29 mouse cellular contexts compared by ENCODE assay signal in genomic region chr10:93881918-93882317, GRCm38 (mm10). TPM values are rescaled to one million over a fixed set of nuclear protein-coding genes. Genes with fewer than 3 reads are reported as not detected.
A peak's percentile ranks its signal among the peaks of the same experiment; 100 is the strongest.
DNase-seq lines count a peak whose midpoint lies in the region; ATAC-seq and TF ChIP-seq lines count a peak whose summit lies in the region.
"Had no signal": no experiment of that assay in that cellular context is flagged by ENCODE, and none has a peak within 500 bp of the region (broad histone marks: within the 10 kb centered on the region; RNA-seq: fewer than 3 reads in every experiment).

No protein-coding gene starts in this region.

- no peak overlapping the region for H3K4me2 ChIP-seq in heart, embryonic 11.5 days
- H3K4me2 ChIP-seq in liver, embryonic 14.5 days (ENCODE audit: low read depth), result peak overlapping the region; percentile 32; the same call in 1 of the 2 replicates
- H3K4me2 ChIP-seq: embryonic facial prominence, embryonic 12.5 days; embryonic facial prominence, embryonic 15.5 days; forebrain, embryonic 12.5 days; forebrain, embryonic 15.5 days; heart, embryonic 12.5 days; heart, embryonic 15.5 days; hindbrain, embryonic 13.5 days had no signal

- no peak for TF ChIP-seq CTCF in liver, embryonic 14.5 days (IDR thresholded peaks at IDR 0.05; ENCODE audit: low read depth)

- H3K27ac ChIP-seq in heart, embryonic 11.5 days (ENCODE audit: low read depth, low read length), result no peak overlapping the region
- no peak overlapping the region; the same call in 1 of the 2 replicates for H3K27ac ChIP-seq in liver, embryonic 14.5 days
- H3K27ac ChIP-seq: embryonic facial prominence, embryonic 12.5 days; embryonic facial prominence, embryonic 15.5 days; forebrain, embryonic 12.5 days; forebrain, embryonic 15.5 days; heart, embryonic 15.5 days; hindbrain, embryonic 10.5 days; hindbrain, embryonic 13.5 days had no signal

- peak; percentile 1 for DNase-seq in heart, adult 11 months
- DNase-seq in 3T3-L1 (ENCODE audit: low read depth, low spot score), result peak; percentile 12
- DNase-seq in liver, embryonic 14.5 days (ENCODE audit: low read depth in 3 of 3, low spot score in 3 of 3), result no peak
- DNase-seq in gastrocnemius, postnatal 25 days, result no peak
- no peak for DNase-seq in thymus, postnatal 0 days (ENCODE audit: low spot score)
- DNase-seq in thymus, postnatal 25 days, result no peak
- DNase-seq: adrenal gland, postnatal 10 days; adrenal gland, postnatal 36 days; cerebellum, adult 11 months; cerebellum, adult 2 months; cerebellum, adult 9-11 months; cerebellum, postnatal 25 days; gastrocnemius, postnatal 36 days; heart, postnatal 10 days; heart, postnatal 36 days had no signal

- no peak overlapping the region for H3K4me3 ChIP-seq in heart, embryonic 11.5 days (ENCODE audit: low read depth, low read length)
- H3K4me3 ChIP-seq in liver, embryonic 14.5 days (ENCODE audit: insufficient read depth in 1 of 2, low read depth in 2 of 2, low read length in 2 of 2), result no peak overlapping the region
- H3K4me3 ChIP-seq: embryonic facial prominence, embryonic 12.5 days; embryonic facial prominence, embryonic 15.5 days; forebrain, embryonic 12.5 days; forebrain, embryonic 15.5 days; heart, embryonic 12.5 days; heart, embryonic 15.5 days; hindbrain, embryonic 10.5 days; hindbrain, embryonic 13.5 days had no signal

- H3K4me1 ChIP-seq in heart, embryonic 11.5 days (ENCODE audit: control insufficient read depth, insufficient read depth, low read length), result 0 out of 2 replicates have a peak, but pooled peaks cover 3% of the 10 kb centered on the region
- H3K4me1 ChIP-seq in liver, embryonic 14.5 days (replicated peaks; ENCODE audit: control insufficient read depth in 2 of 2, insufficient read depth in 2 of 2, low read length in 1 of 2), result peaks cover 34% of the 10 kb centered on the region in 2 experiments
- H3K4me1 ChIP-seq: embryonic facial prominence, embryonic 12.5 days; embryonic facial prominence, embryonic 15.5 days; forebrain, embryonic 12.5 days; heart, embryonic 15.5 days; hindbrain, embryonic 10.5 days had no signal

- H3K9ac ChIP-seq in heart, embryonic 11.5 days (ENCODE audit: low read depth, low read length), result no peak overlapping the region
- H3K9ac ChIP-seq in liver, embryonic 14.5 days (replicated peaks), result no peak overlapping the region
- H3K9ac ChIP-seq: embryonic facial prominence, embryonic 12.5 days; embryonic facial prominence, embryonic 15.5 days; forebrain, embryonic 12.5 days; forebrain, embryonic 15.5 days; heart, embryonic 12.5 days; heart, embryonic 15.5 days; hindbrain, embryonic 13.5 days had no signal

- H3K9me3 ChIP-seq in heart, embryonic 11.5 days (replicated peaks; ENCODE audit: control insufficient read depth, low read length), result no peaks in the 10 kb centered on the region
- no peaks in the 10 kb centered on the region for H3K9me3 ChIP-seq in liver, embryonic 14.5 days (ENCODE audit: control insufficient read depth, low read length)
- H3K9me3 ChIP-seq: embryonic facial prominence, embryonic 12.5 days; embryonic facial prominence, embryonic 15.5 days; forebrain, embryonic 12.5 days; forebrain, embryonic 15.5 days; heart, embryonic 12.5 days; heart, embryonic 15.5 days; hindbrain, embryonic 10.5 days; hindbrain, embryonic 13.5 days had no signal

- no peaks in the 10 kb centered on the region for H3K27me3 ChIP-seq in heart, embryonic 11.5 days (ENCODE audit: control insufficient read depth, insufficient read depth, low read length)
- H3K27me3 ChIP-seq in liver, embryonic 14.5 days (ENCODE audit: control insufficient read depth, insufficient read depth, low read length), result no peaks in the 10 kb centered on the region
- H3K27me3 ChIP-seq: embryonic facial prominence, embryonic 12.5 days; embryonic facial prominence, embryonic 15.5 days; forebrain, embryonic 12.5 days; forebrain, embryonic 15.5 days; heart, embryonic 12.5 days; heart, embryonic 15.5 days; hindbrain, embryonic 13.5 days had no signal

- TF ChIP-seq EP300 in liver, embryonic 14.5 days (IDR thresholded peaks at IDR 0.05; ENCODE audit: low read depth), result no peak

- H3K36me3 ChIP-seq in heart, embryonic 11.5 days (ENCODE audit: control insufficient read depth, insufficient read depth, low read length), result peaks cover 26% of the 10 kb centered on the region
- peaks cover 80% of the 10 kb centered on the region for H3K36me3 ChIP-seq in liver, embryonic 14.5 days (replicated peaks; ENCODE audit: control insufficient read depth, insufficient read depth, low read depth)

- ATAC-seq in heart, embryonic 11.5 days (replicated peaks; ENCODE audit: insufficient number of reproducible peaks, low FRiP score, low TSS enrichment), result no peak
- ATAC-seq in activated CD4-positive, CD25-positive, alpha-beta regulatory T cell, adult 4 months, result peak; percentile 64
- ATAC-seq in liver, embryonic 14.5 days (ENCODE audit: insufficient read depth), result no peak
- ATAC-seq: forebrain, embryonic 15.5 days; hindbrain, embryonic 16.5 days had no signal

RNA-seq across cellular contexts. Expression of gene Metap2, which starts 15.0 kb away (rescaled TPM):
- polyA plus RNA-seq in heart, embryonic 11.5 days (2014; fragmentation: Nextera tagmentation; extraction: Ambion mirVana), result 199 and 219 TPM in 2 replicates
- polyA plus RNA-seq in activated CD4-positive, CD25-positive, alpha-beta regulatory T cell, adult 4 months (2017; shearing (Covaris generic)), result 100 to 1,000 TPM; 188 to 241 TPM
- polyA plus RNA-seq in liver, embryonic 14.5 days (2012; rRNA removed), result 95.7 and 181 TPM in 2 replicates
- polyA plus RNA-seq in liver, embryonic 14.5 days (2014; fragmentation: Nextera tagmentation; extraction: Ambion mirVana), result 176 and 195 TPM in 2 replicates
- total RNA-seq in gastrocnemius, postnatal 25 days (2021), result 100 to 1,000 TPM; 156 to 160 TPM
- 261 and 268 TPM in 2 replicates for polyA plus RNA-seq in thymus, postnatal 0 days (2015; fragmentation: Nextera tagmentation; extraction: Ambion mirVana)

RNA-seq across cellular contexts. Expression of gene Usp44, which starts 50.6 kb away (rescaled TPM):
- 1.1 and 1.3 TPM in 2 replicates for polyA plus RNA-seq in heart, embryonic 11.5 days (2014; fragmentation: Nextera tagmentation; extraction: Ambion mirVana)
- polyA plus RNA-seq in activated CD4-positive, CD25-positive, alpha-beta regulatory T cell, adult 4 months (2017; shearing (Covaris generic)), result under 1 TPM in 1 of 2 experiments, not detected in 1; 0.17 TPM
- polyA plus RNA-seq in liver, embryonic 14.5 days (2012; rRNA removed), result 0.98 and 1.5 TPM in 2 replicates
- polyA plus RNA-seq in liver, embryonic 14.5 days (2014; fragmentation: Nextera tagmentation; extraction: Ambion mirVana), result 1.5 and 2.2 TPM in 2 replicates
- total RNA-seq in gastrocnemius, postnatal 25 days (2021), result under 1 TPM; 0.46 to 0.49 TPM
- 3.0 and 3.4 TPM in 2 replicates for polyA plus RNA-seq in thymus, postnatal 0 days (2015; fragmentation: Nextera tagmentation; extraction: Ambion mirVana)
- total RNA-seq: adrenal gland, adult 18-20 months; adrenal gland, postnatal 10 days; adrenal gland, postnatal 36 days; heart, adult 8-10 months; heart, postnatal 10 days; heart, postnatal 36 days had no signal
- polyA plus RNA-seq: erythroblast, embryonic 14.5 days had no signal

Comparison
In these comparisons a context has a peak if more than half of its experiments do, and no peak if none do; other contexts are left out.
1. DNase-seq: peak in heart, adult 11 months (single experiment) and 3T3-L1 (single experiment); none in liver, embryonic 14.5 days (0 of 3), gastrocnemius, postnatal 25 days (single experiment), thymus, postnatal 0 days (single experiment) and thymus, postnatal 25 days (single experiment).